Comparison of ENCODE assay signal across 20 mouse cellular contexts in genomic region chr8:12829381-12829780, GRCm38 (mm10).
"Had no signal": no experiment of that assay in that cellular context is flagged by ENCODE, and none has a peak within 500 bp of the region (broad histone marks: within the 10 kb centered on the region; RNA-seq: fewer than 3 reads in every experiment).

No protein-coding gene starts in this region.

- DNase-seq: kidney, adult 18-20 months; kidney, adult 9 months; kidney, postnatal 14 days; kidney, postnatal 4 days; left cerebral cortex, postnatal 4 days; liver, postnatal 0 days; lung, embryonic 14.5 days; lung, postnatal 36 days; right cerebral cortex, adult 18-20 months; right cerebral cortex, postnatal 14 days; right cerebral cortex, postnatal 4 days; thymus, postnatal 25 days had no signal

- H3K4me1 ChIP-seq: limb, embryonic 12.5 days; limb, embryonic 15.5 days had no signal

- ATAC-seq: intestine, embryonic 16.5 days; liver, postnatal 0 days; lung, postnatal 0 days had no signal

- H3K27ac ChIP-seq: limb, embryonic 12.5 days; limb, embryonic 15.5 days; liver, embryonic 14.5 days; neural tube, embryonic 12.5 days; neural tube, embryonic 15.5 days had no signal

- H3K9ac ChIP-seq: limb, embryonic 12.5 days; limb, embryonic 15.5 days; liver, embryonic 14.5 days; liver, postnatal 0 days; lung, embryonic 14.5 days; neural tube, embryonic 12.5 days; neural tube, embryonic 15.5 days had no signal

- H3K9me3 ChIP-seq: limb, embryonic 12.5 days; limb, embryonic 15.5 days; neural tube, embryonic 12.5 days; neural tube, embryonic 15.5 days had no signal

- H3K27me3 ChIP-seq: limb, embryonic 12.5 days; limb, embryonic 15.5 days; neural tube, embryonic 12.5 days; neural tube, embryonic 15.5 days had no signal

- H3K4me2 ChIP-seq: limb, embryonic 12.5 days; limb, embryonic 15.5 days; liver, embryonic 11.5 days; lung, embryonic 14.5 days; neural tube, embryonic 12.5 days; neural tube, embryonic 15.5 days had no signal

- H3K4me3 ChIP-seq: limb, embryonic 12.5 days; limb, embryonic 15.5 days; neural tube, embryonic 12.5 days; neural tube, embryonic 15.5 days had no signal
